Mouse (Mus musculus): Measurements from ENCODE around the gene Gzmg. TPM values are rescaled to one million over a fixed set of nuclear protein-coding genes. Genes with fewer than 3 reads are reported as not detected.
"Not testable (repeated sequence)": the region's sequence is repeated elsewhere in the genome, so short reads cannot be mapped to it uniquely, and the experiment has no call there.

The Gzmg gene
- total RNA-seq (2012; rRNA removed): not detected in 2 replicates
- not detected for polyA plus RNA-seq (2012; ENCODE audit: insufficient read depth in 1 of 2, insufficient read length in 2 of 2, low read depth in 1 of 2, low replicate concordance in 2 of 2, missing spikeins in 1 of 2)

GRCm38 (mm10) chr14:56159479-56159878 lies at the start of gene Gzmg:
TSS of gene Gzmg (minus strand) at chr14:56159579.
- not testable (repeated sequence) for DNase-seq (ENCODE audit: low read depth, low spot score); H3K9ac ChIP-seq (ENCODE audit: control insufficient read depth, low read depth, low read length, poor library complexity, severe bottlenecking); H3K27ac ChIP-seq (ENCODE audit: control insufficient read depth, low read depth, low read length); H3K27me3 ChIP-seq (ENCODE audit: control insufficient read depth in 1 of 2, insufficient read depth in 2 of 2, low read length in 2 of 2); H3K4me1 ChIP-seq (ENCODE audit: control insufficient read depth in 1 of 2, insufficient read depth in 2 of 2, low read length in 2 of 2); H3K9me3 ChIP-seq (replicated peaks; ENCODE audit: insufficient read depth, low read length); H3K36me3 ChIP-seq (ENCODE audit: control insufficient read depth in 1 of 2, insufficient read depth in 2 of 2, low read length in 2 of 2); H3K4me3 ChIP-seq (ENCODE audit: control insufficient read depth in 1 of 2, insufficient read depth in 1 of 2, low read depth in 2 of 2, low read length in 2 of 2); H3K79me2 ChIP-seq (ENCODE audit: control insufficient read depth, insufficient read depth, low read length, poor library complexity)

- H3K4me1 ChIP-seq (ENCODE audit: control insufficient read depth in 1 of 2, insufficient read depth in 2 of 2, low read length in 2 of 2): no peaks in the 10 kb centered on the region
- no peaks in the 10 kb centered on the region for H3K79me2 ChIP-seq (ENCODE audit: control insufficient read depth, insufficient read depth, low read length, poor library complexity)
- no peaks in the 10 kb centered on the region for H3K36me3 ChIP-seq (ENCODE audit: control insufficient read depth in 1 of 2, insufficient read depth in 2 of 2, low read length in 2 of 2)
- H3K4me3 ChIP-seq (ENCODE audit: control insufficient read depth in 1 of 2, insufficient read depth in 1 of 2, low read depth in 2 of 2, low read length in 2 of 2): no peak overlapping the region
- no peak overlapping the region for H3K9ac ChIP-seq (ENCODE audit: control insufficient read depth, low read depth, low read length, poor library complexity, severe bottlenecking)
- H3K27me3 ChIP-seq (ENCODE audit: control insufficient read depth in 1 of 2, insufficient read depth in 2 of 2, low read length in 2 of 2): peaks cover 7 to 9% of the 10 kb centered on the region in 2 experiments
- no peaks in the 10 kb centered on the region for H3K9me3 ChIP-seq (replicated peaks; ENCODE audit: insufficient read depth, low read length)
- H3K27ac ChIP-seq (ENCODE audit: control insufficient read depth, low read depth, low read length): no peak overlapping the region
- DNase-seq (ENCODE audit: low read depth, low spot score): no peak
- TF ChIP-seq KAT2A (conservative IDR thresholded peaks at IDR 0.05; ENCODE audit: low read depth, low read length) (no peak), ETS1 (IDR thresholded peaks at IDR 0.05; ENCODE audit: low read depth, low read length) (no peak), GABPA (IDR thresholded peaks at IDR 0.05; ENCODE audit: low read depth, low read length) (no peak), CHD2 (IDR thresholded peaks at IDR 0.05; ENCODE audit: low read length) (no peak), MAZ (IDR thresholded peaks at IDR 0.05; ENCODE audit: low read depth, low read length) (no peak), NRF1 (IDR thresholded peaks at IDR 0.05; ENCODE audit: insufficient read depth, low read depth, low read length, poor library complexity, severe bottlenecking) (no peak), TAL1 (IDR thresholded peaks at IDR 0.05; ENCODE audit: low read length) (no peak), RCOR1 (IDR thresholded peaks at IDR 0.05; ENCODE audit: low read depth, low read length) (no peak), EP300 (IDR thresholded peaks at IDR 0.05; ENCODE audit: low read depth in 1 of 2, low read length in 2 of 2) (no peak), BHLHE40 (IDR thresholded peaks at IDR 0.05; ENCODE audit: borderline replicate concordance, low read depth, low read length) (no peak), NELFE (IDR thresholded peaks at IDR 0.05; ENCODE audit: low read depth, low read length) (no peak), CHD1 (IDR thresholded peaks at IDR 0.05; ENCODE audit: low read depth, low read length) (no peak), MEF2A (IDR thresholded peaks at IDR 0.05; ENCODE audit: extremely low read depth, insufficient replicate concordance, low read depth, low read length, poor library complexity, severe bottlenecking) (no peak)
Observed at GRCm38 (mm10) chr14:56205613-56206012, 46.2 kb upstream of the Gzmg start.

- TF ChIP-seq SMC3 (IDR thresholded peaks at IDR 0.05; ENCODE audit: low read depth, low read length): peak; percentile 55
- TF ChIP-seq CTCF (IDR thresholded peaks at IDR 0.05 in 2 of 3, conservative IDR thresholded peaks at IDR 0.05 in 1 of 3; ENCODE audit: control insufficient read depth in 1 of 3, insufficient read depth in 1 of 3, low read depth in 2 of 3, low read length in 3 of 3, poor library complexity in 1 of 3, severe bottlenecking in 1 of 3): peak; percentile 28 to 53 (median 51); a peak in 5 of 6 replicates
- TF ChIP-seq RAD21 (IDR thresholded peaks at IDR 0.05; ENCODE audit: low read depth, low read length): peak; percentile 7
- not testable (repeated sequence) for H3K36me3 ChIP-seq (ENCODE audit: control insufficient read depth in 1 of 2, insufficient read depth in 2 of 2, low read length in 2 of 2); H3K4me1 ChIP-seq (ENCODE audit: control insufficient read depth in 1 of 2, insufficient read depth in 2 of 2, low read length in 2 of 2); H3K79me2 ChIP-seq (ENCODE audit: control insufficient read depth, insufficient read depth, low read length, poor library complexity); H3K27me3 ChIP-seq (ENCODE audit: control insufficient read depth in 1 of 2, insufficient read depth in 2 of 2, low read length in 2 of 2); H3K9ac ChIP-seq (ENCODE audit: control insufficient read depth, low read depth, low read length, poor library complexity, severe bottlenecking); H3K27ac ChIP-seq (ENCODE audit: control insufficient read depth, low read depth, low read length); H3K4me3 ChIP-seq (ENCODE audit: control insufficient read depth in 1 of 2, insufficient read depth in 1 of 2, low read depth in 2 of 2, low read length in 2 of 2); H3K9me3 ChIP-seq (replicated peaks; ENCODE audit: insufficient read depth, low read length)
- DNase-seq (ENCODE audit: low read depth, low spot score): peak; percentile 41
Observed at GRCm38 (mm10) chr14:56205021-56205420, 45.6 kb upstream of the Gzmg start.

Measured in MEL (cell line).